Mouse (Mus musculus) ES-E14 (cell line): ENCODE data around the gene Rhot1.

Source experiments
- CHD2 ChIP-seq: IDR thresholded peaks from 2 replicates; pipeline ENCODE4 v1.6.1; 2014; ENCODE audit warnings: mild to moderate bottlenecking, low read depth, low read length, inconsistent platforms
- HCFC1 ChIP-seq: IDR thresholded peaks from 2 replicates; pipeline ENCODE4 v1.6.1; 2012; ENCODE audit warnings: low read length, inconsistent platforms, borderline replicate concordance; ENCODE audit not compliant: insufficient read depth
- MAFK ChIP-seq: IDR thresholded peaks from 2 replicates; pipeline ENCODE4 v1.6.1; 2014; ENCODE audit warnings: mild to moderate bottlenecking, low read depth, low read length, inconsistent platforms; ENCODE audit not compliant: insufficient read depth
- ZC3H11A ChIP-seq: IDR thresholded peaks from 2 replicates; pipeline ENCODE4 v1.6.1; 2012; ENCODE audit warnings: low read depth, mild to moderate bottlenecking, inconsistent platforms, low read length, borderline replicate concordance
- ZNF384 ChIP-seq: IDR thresholded peaks from 2 replicates; pipeline ENCODE4 v1.6.1; 2012; ENCODE audit warnings: low read depth, low read length, inconsistent platforms

DNA sequence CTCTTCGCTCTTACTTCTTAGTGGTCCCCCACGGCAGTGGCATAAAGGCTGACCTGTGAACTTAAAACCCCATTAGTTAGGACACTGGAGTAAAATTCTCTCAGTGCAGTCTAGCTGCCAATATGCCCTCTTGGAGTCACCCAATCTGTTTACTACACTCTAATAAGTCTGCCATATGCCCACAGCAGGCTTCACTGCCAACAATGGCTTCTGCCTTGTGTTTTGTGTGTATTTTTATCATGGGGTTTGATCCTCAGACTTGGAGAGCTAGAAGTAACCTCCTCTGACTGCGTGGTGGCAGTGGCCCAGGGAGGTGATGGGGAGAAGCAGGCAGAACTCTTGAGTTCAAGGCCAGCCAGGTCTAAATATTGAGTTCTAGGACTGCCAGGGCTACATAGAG, 4.8 kb upstream of the Rhot1 start:
- TF ChIP-seq ZC3H11A, result no peak
- no peak for TF ChIP-seq CHD2
- no peak for TF ChIP-seq MAFK
- no peak for TF ChIP-seq ZNF384
- TF ChIP-seq HCFC1, result no peak
